ENCODE assay signal across 9 mouse cellular contexts in genomic region chr13:40748785-40749602, GRCm38 (mm10). TPM values are rescaled to one million over a fixed set of nuclear protein-coding genes. Genes with fewer than 3 reads are reported as not detected.
DNase-seq lines count a peak whose midpoint lies in the region; ATAC-seq and TF ChIP-seq lines count a peak whose summit lies in the region.
"Had no signal": no experiment of that assay in that cellular context is flagged by ENCODE, and none has a peak within 500 bp of the region (broad histone marks: within the 10 kb centered on the region; RNA-seq: fewer than 3 reads in every experiment).

No protein-coding gene starts in this region.

- TF ChIP-seq POLR2A in limb, embryonic 14.5 days (IDR thresholded peaks at IDR 0.05; ENCODE audit: borderline replicate concordance, extremely low read depth, insufficient read depth, insufficient read length), result no peak

- peak; percentile 40 for TF ChIP-seq CTCF in gastrocnemius, adult 2 months (IDR thresholded peaks at IDR 0.05)

- H3K4me2 ChIP-seq in limb, embryonic 14.5 days (replicated peaks; ENCODE audit: low read depth, low read length, severe bottlenecking), result peak overlapping the region; percentile 40

- peaks cover 6% of the 10 kb centered on the region; the same call in 1 of the 2 replicates for H3K4me1 ChIP-seq in limb, embryonic 14.5 days (ENCODE audit: control insufficient read depth, insufficient read depth, low read length)

- peak; percentile 68 for ATAC-seq in granulocyte monocyte progenitor cell, adult 5-6 weeks (replicated peaks; ENCODE audit: poor library complexity, severe bottlenecking)
- peak; percentile 55; the same call in 1 of the 2 replicates for ATAC-seq in limb, embryonic 14.5 days (ENCODE audit: low FRiP score, low read depth)

- no peak overlapping the region for H3K27ac ChIP-seq in gastrocnemius, adult 2 months
- no peak overlapping the region for H3K27ac ChIP-seq in limb, embryonic 14.5 days (replicated peaks; ENCODE audit: low read depth, low read length)

- H3K9me3 ChIP-seq in limb, embryonic 14.5 days (ENCODE audit: control insufficient read depth, low read length), result no peaks in the 10 kb centered on the region; the same call in 1 of the 2 replicates
- H3K9me3 ChIP-seq: G1E had no signal

- H3K4me3 ChIP-seq in gastrocnemius, adult 2 months, result no peak overlapping the region
- H3K4me3 ChIP-seq in limb, embryonic 14.5 days (replicated peaks; ENCODE audit: low read length), result no peak overlapping the region

- intact Hi-C loops in gastrocnemius, adult 2 months (cut with DNase I), result loop anchor here (5.0 kb wide), 1 partner anchor 1307 kb away; no protein-coding TSS in a partner anchor

- H3K9ac ChIP-seq in limb, embryonic 14.5 days (ENCODE audit: low read depth, low read length, severe bottlenecking), result no peak overlapping the region

- no peak for DNase-seq in gastrocnemius, adult 2 months
- no peak for DNase-seq in gastrocnemius, postnatal 25 days
- DNase-seq in Muller cell, postnatal 12 days (ENCODE audit: inconsistent ontology term), result peak; percentile 66
- peak; percentile 64 for DNase-seq in limb, embryonic 14.5 days (ENCODE audit: low spot score)
- peak; percentile 55 for DNase-seq in retina, postnatal 7 days (ENCODE audit: low read depth, low spot score)
- no peak for DNase-seq in ovary, postnatal 36 days (ENCODE audit: low spot score)
- DNase-seq in adrenal gland, postnatal 25 days, result no peak

- WGBS in limb, embryonic 14.5 days, result 10% methylated on average over 19 of the region's 19 CpGs

- no peaks in the 10 kb centered on the region for H3K36me3 ChIP-seq in limb, embryonic 14.5 days (ENCODE audit: control insufficient read depth, insufficient read depth, low read length)
- H3K36me3 ChIP-seq: G1E had no signal

- peaks cover 20% of the 10 kb centered on the region for H3K27me3 ChIP-seq in limb, embryonic 14.5 days (ENCODE audit: control insufficient read depth, insufficient read depth, low read length)

RNA-seq across cellular contexts. Expression of gene Tfap2a, which starts 10.8 kb away (rescaled TPM):
- total RNA-seq in gastrocnemius, adult 2 months (2021), result under 1 TPM in 1 of 2 experiments, not detected in 1; 0.06 TPM
- total RNA-seq in gastrocnemius, postnatal 25 days (2021), result not detected
- total RNA-seq in granulocyte monocyte progenitor cell, adult 5-6 weeks (2014; fragmentation: Nextera tagmentation), result not detected in 2 replicates
- not detected in 2 replicates for total RNA-seq in granulocyte monocyte progenitor cell, adult 5-6 weeks (2017)
- polyA plus RNA-seq in limb, embryonic 14.5 days (2012; rRNA removed), result 21.5 and 23.9 TPM in 2 replicates
- 9.6 and 12.8 TPM in 2 replicates for polyA plus RNA-seq in limb, embryonic 14.5 days (2014; fragmentation: Nextera tagmentation; extraction: Ambion mirVana)
- 0.18 TPM in 1 of 2 replicates, not detected in the other for total RNA-seq in adrenal gland, postnatal 25 days (2021)

Comparison
In these comparisons a context has a peak if more than half of its experiments do, and no peak if none do; other contexts are left out.
1. DNase-seq: peak in Muller cell, postnatal 12 days (single experiment), limb, embryonic 14.5 days (single experiment) and retina, postnatal 7 days (single experiment); none in gastrocnemius, adult 2 months (single experiment), gastrocnemius, postnatal 25 days (single experiment), ovary, postnatal 36 days (single experiment) and adrenal gland, postnatal 25 days (single experiment).